Mouse (Mus musculus): ENCODE data around the gene Bpifc. TPM values are rescaled to one million over a fixed set of nuclear protein-coding genes. Genes with fewer than 3 reads are reported as not detected.
A peak's percentile ranks its signal among the peaks of the same experiment; 100 is the strongest.

The Bpifc gene
- polyA plus RNA-seq, 1 experiment: not detected

DNA sequence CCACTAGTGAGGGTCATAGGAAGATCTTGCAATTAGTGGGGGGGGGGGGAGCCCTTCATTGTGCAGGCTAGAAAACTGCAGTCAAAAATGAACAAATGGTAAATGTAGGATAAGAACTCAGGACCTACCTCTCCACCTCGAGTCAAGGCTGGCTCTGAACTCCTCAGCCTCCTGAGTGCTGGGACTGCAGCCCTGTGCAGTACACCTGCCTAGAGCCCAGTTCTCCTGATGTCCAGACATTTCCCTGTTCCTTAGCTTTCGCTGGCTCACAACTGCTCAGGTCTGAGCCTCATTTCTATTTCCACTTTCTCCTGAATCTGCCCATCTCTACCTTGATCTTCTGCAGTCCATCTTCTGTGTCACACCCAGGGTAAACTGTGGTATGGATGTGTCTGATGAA lies 45.2 kb downstream of the Bpifc start:
- no peak for TF ChIP-seq TCF3 (IDR thresholded peaks at IDR 0.05; ENCODE audit: insufficient read length, low read depth)
- TF ChIP-seq CEBPB (IDR thresholded peaks at IDR 0.05; ENCODE audit: insufficient read depth, poor library complexity, severe bottlenecking): no peak
- TF ChIP-seq MAX (IDR thresholded peaks at IDR 0.05; ENCODE audit: low read depth): no peak
- TF ChIP-seq MYOD1 (IDR thresholded peaks at IDR 0.05; ENCODE audit: control insufficient read depth in 1 of 3, insufficient read length in 2 of 3, low read depth in 2 of 3): no peak
- TF ChIP-seq MYOG (IDR thresholded peaks at IDR 0.05; ENCODE audit: control insufficient read depth in 1 of 3, insufficient read depth in 1 of 3, insufficient read length in 2 of 3, low read depth in 2 of 3): no peak
- TF ChIP-seq USF1 (IDR thresholded peaks at IDR 0.05; ENCODE audit: low read depth): no peak
- TF ChIP-seq POLR2AphosphoS2 (IDR thresholded peaks at IDR 0.05; ENCODE audit: insufficient read length, low read depth): no peak
- no peak overlapping the region for H3K4me2 ChIP-seq (ENCODE audit: low read depth)
- peaks cover 30% of the 10 kb centered on the region for H3K27me3 ChIP-seq (ENCODE audit: control insufficient read depth, insufficient read depth, insufficient read length)
- H3K36me3 ChIP-seq (ENCODE audit: control insufficient read depth, insufficient read depth): no peaks in the 10 kb centered on the region
- H3K79me2 ChIP-seq (ENCODE audit: control insufficient read depth, insufficient read depth): no peaks in the 10 kb centered on the region
- H3K4me3 ChIP-seq: no peak overlapping the region
- no peak overlapping the region for H3ac ChIP-seq (ENCODE audit: control insufficient read depth, insufficient read length)

GRCm38 (mm10) chr10:85964316-85964715 lies 47.4 kb downstream of the Bpifc start:
- no peak overlapping the region for H3ac ChIP-seq (ENCODE audit: control insufficient read depth, insufficient read length)
- H3K36me3 ChIP-seq (ENCODE audit: control insufficient read depth, insufficient read depth): no peaks in the 10 kb centered on the region
- no peak overlapping the region for H3K4me3 ChIP-seq
- no peak overlapping the region for H3K4me2 ChIP-seq (ENCODE audit: low read depth)
- peaks cover 25% of the 10 kb centered on the region for H3K27me3 ChIP-seq (ENCODE audit: control insufficient read depth, insufficient read depth, insufficient read length)
- no peaks in the 10 kb centered on the region for H3K79me2 ChIP-seq (ENCODE audit: control insufficient read depth, insufficient read depth)
- no peak for TF ChIP-seq POLR2A (IDR thresholded peaks at IDR 0.05; ENCODE audit: insufficient read length, low read depth)

GRCm38 (mm10) chr10:85962897-85963296 lies 48.8 kb downstream of the Bpifc start:
- H3K4me3 ChIP-seq: no peak overlapping the region
- TF ChIP-seq E2F4 (IDR thresholded peaks at IDR 0.05; ENCODE audit: insufficient read depth): no peak
- TF ChIP-seq TCF12 (IDR thresholded peaks at IDR 0.05; ENCODE audit: insufficient read depth, poor library complexity, severe bottlenecking): no peak
- H3K36me3 ChIP-seq (ENCODE audit: control insufficient read depth, insufficient read depth): no peaks in the 10 kb centered on the region
- no peaks in the 10 kb centered on the region for H3K79me2 ChIP-seq (ENCODE audit: control insufficient read depth, insufficient read depth)
- H3K27me3 ChIP-seq (ENCODE audit: control insufficient read depth, insufficient read depth, insufficient read length): peaks cover 16% of the 10 kb centered on the region
- no peak overlapping the region for H3ac ChIP-seq (ENCODE audit: control insufficient read depth, insufficient read length)
- H3K4me2 ChIP-seq (ENCODE audit: low read depth): no peak overlapping the region

- H3K27me3 ChIP-seq (ENCODE audit: control insufficient read depth, insufficient read depth, insufficient read length): no peaks in the 10 kb centered on the region
- H3K36me3 ChIP-seq (ENCODE audit: control insufficient read depth, insufficient read depth): peaks cover 6% of the 10 kb centered on the region
- peak within 1 kb of the TSS; percentile 56 for H3ac ChIP-seq (ENCODE audit: control insufficient read depth, insufficient read length)
- H3K4me2 ChIP-seq (ENCODE audit: low read depth): peak within 1 kb of the TSS; percentile 94
- H3K79me2 ChIP-seq (ENCODE audit: control insufficient read depth, insufficient read depth): peaks cover 35% of the 10 kb centered on the region
- peak; percentile 72 for TF ChIP-seq POLR2AphosphoS2 (IDR thresholded peaks at IDR 0.05; ENCODE audit: insufficient read length, low read depth)
- no peak for TF ChIP-seq USF1 (IDR thresholded peaks at IDR 0.05; ENCODE audit: low read depth)
- TF ChIP-seq TCF12 (IDR thresholded peaks at IDR 0.05; ENCODE audit: insufficient read depth, poor library complexity, severe bottlenecking): no peak
- peak; percentile 83 for TF ChIP-seq POLR2A (IDR thresholded peaks at IDR 0.05; ENCODE audit: insufficient read length, low read depth)
- TF ChIP-seq TCF3 (IDR thresholded peaks at IDR 0.05; ENCODE audit: insufficient read length, low read depth): no peak
- TF ChIP-seq SRF (IDR thresholded peaks at IDR 0.05; ENCODE audit: control insufficient read depth, insufficient read length, low read depth): no peak
- TF ChIP-seq MYOG (IDR thresholded peaks at IDR 0.05; ENCODE audit: control insufficient read depth in 1 of 3, insufficient read depth in 1 of 3, insufficient read length in 2 of 3, low read depth in 2 of 3): no peak
- TF ChIP-seq MYOD1 (IDR thresholded peaks at IDR 0.05; ENCODE audit: control insufficient read depth in 1 of 3, insufficient read length in 2 of 3, low read depth in 2 of 3): no peak
- H3K4me3 ChIP-seq: peak within 1 kb of the TSS; percentile 95
These were observed 54.2 kb downstream of the Bpifc start, which contains the start of gene Rtcb for GRCm38 (mm10) chr10:85957464-85957950. Gene Rtcb (minus strand): TSS chr10:85957823.

- H3K79me2 ChIP-seq (ENCODE audit: control insufficient read depth, insufficient read depth): peaks cover 35% of the 10 kb centered on the region
- H3K4me2 ChIP-seq (ENCODE audit: low read depth): peak overlapping the region; percentile 94
- TF ChIP-seq TCF12 (IDR thresholded peaks at IDR 0.05; ENCODE audit: insufficient read depth, poor library complexity, severe bottlenecking): no peak
- no peak for TF ChIP-seq POLR2A (IDR thresholded peaks at IDR 0.05; ENCODE audit: insufficient read length, low read depth)
- TF ChIP-seq USF1 (IDR thresholded peaks at IDR 0.05; ENCODE audit: low read depth): no peak
- no peak for TF ChIP-seq CEBPB (IDR thresholded peaks at IDR 0.05; ENCODE audit: insufficient read depth, poor library complexity, severe bottlenecking)
- TF ChIP-seq TCF3 (IDR thresholded peaks at IDR 0.05; ENCODE audit: insufficient read length, low read depth): no peak
- no peak for TF ChIP-seq POLR2AphosphoS2 (IDR thresholded peaks at IDR 0.05; ENCODE audit: insufficient read length, low read depth)
- no peak for TF ChIP-seq SRF (IDR thresholded peaks at IDR 0.05; ENCODE audit: control insufficient read depth, insufficient read length, low read depth)
- no peak for TF ChIP-seq MYOG (IDR thresholded peaks at IDR 0.05; ENCODE audit: control insufficient read depth in 1 of 3, insufficient read depth in 1 of 3, insufficient read length in 2 of 3, low read depth in 2 of 3)
- no peak for TF ChIP-seq E2F4 (IDR thresholded peaks at IDR 0.05; ENCODE audit: insufficient read depth)
- TF ChIP-seq MYOD1 (IDR thresholded peaks at IDR 0.05; ENCODE audit: control insufficient read depth in 1 of 3, insufficient read length in 2 of 3, low read depth in 2 of 3): no peak
- no peak for TF ChIP-seq MAX (IDR thresholded peaks at IDR 0.05; ENCODE audit: low read depth)
- no peak for TF ChIP-seq REST (IDR thresholded peaks at IDR 0.05; ENCODE audit: insufficient read depth, insufficient read length)
- peaks cover 6% of the 10 kb centered on the region for H3K36me3 ChIP-seq (ENCODE audit: control insufficient read depth, insufficient read depth)
- H3K4me3 ChIP-seq: peak overlapping the region; percentile 95
- no peaks in the 10 kb centered on the region for H3K27me3 ChIP-seq (ENCODE audit: control insufficient read depth, insufficient read depth, insufficient read length)
- peak overlapping the region; percentile 56 for H3ac ChIP-seq (ENCODE audit: control insufficient read depth, insufficient read length)
These were observed 54.8 kb downstream of the Bpifc start for GRCm38 (mm10) chr10:85956871-85957419.
